Mouse (Mus musculus) lung, postnatal 0 days (tissue): Measurements from ENCODE around the gene Zfp971.
"Not testable (repeated sequence)": the region's sequence is repeated elsewhere in the genome, so short reads cannot be mapped to it uniquely, and the experiment has no call there.

Source experiments
- CTCF ChIP-seq: IDR thresholded peaks from 2 replicates; pipeline ENCODE4 v1.5.1; 2016; ENCODE audit warnings: antibody characterized with exemption, mild to moderate bottlenecking
- EP300 ChIP-seq: IDR thresholded peaks from 2 replicates; pipeline ENCODE4 v1.6.1; 2016; ENCODE audit warnings: antibody characterized with exemption, mild to moderate bottlenecking, control low read depth

DNA sequence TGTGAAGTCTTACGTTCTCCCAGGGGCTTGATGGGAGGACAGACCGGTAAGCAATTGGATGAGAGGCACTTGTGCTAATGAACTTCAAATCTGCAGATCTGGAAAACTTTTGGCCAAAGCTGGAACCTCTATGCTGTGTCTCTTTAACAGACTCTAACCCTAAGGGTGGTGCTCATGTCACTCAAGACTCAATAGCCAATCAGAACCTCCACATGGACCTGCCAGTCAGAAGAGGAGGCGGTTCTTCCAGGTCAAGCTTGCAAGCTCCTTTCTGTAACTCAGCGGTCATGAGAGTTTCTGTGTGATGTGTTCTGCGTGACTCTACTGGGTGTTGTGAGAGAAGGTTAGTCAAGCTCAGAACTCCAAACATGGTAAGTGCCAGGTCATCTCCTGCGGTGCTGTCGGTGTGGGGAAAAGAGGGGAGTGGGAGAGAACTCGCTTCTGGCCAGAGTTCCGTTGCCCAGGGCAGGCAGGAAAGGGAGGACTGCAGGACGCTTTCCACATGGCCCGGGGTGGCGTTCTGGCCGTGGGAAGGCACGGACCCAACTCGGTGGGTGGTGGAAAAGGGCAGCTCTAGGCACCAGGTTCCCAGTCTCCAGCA lies at the start of gene Zfp971:
- TF ChIP-seq CTCF, EP300: not testable (repeated sequence)
